Mouse (Mus musculus): Measurements from ENCODE around the gene Pltp. TPM values are rescaled to one million over a fixed set of nuclear protein-coding genes. Genes with fewer than 3 reads are reported as not detected.

The Pltp gene
- polyA plus RNA-seq, 1 experiment from 2014 or later: 167 TPM

DNA sequence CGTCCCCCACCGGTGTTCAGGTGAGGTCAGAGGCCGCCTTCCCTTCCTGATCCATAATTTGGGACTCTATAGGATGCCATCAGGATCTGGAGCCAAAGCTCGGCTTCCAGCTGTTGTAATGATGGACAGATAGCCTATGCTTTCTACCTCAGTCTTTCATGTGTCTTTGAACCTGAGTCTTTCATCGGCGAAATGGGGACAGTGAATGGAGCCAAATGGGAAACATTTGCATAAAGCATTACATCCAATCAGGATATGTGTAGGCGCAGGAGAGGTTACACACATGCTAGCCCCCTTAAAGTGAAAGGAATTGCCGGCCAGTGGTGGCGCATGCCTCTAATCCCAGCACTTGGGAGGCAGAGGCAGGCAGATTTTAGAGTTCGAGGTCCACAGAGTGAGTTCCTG, 34.3 kb downstream of the Pltp start:
- DNase-seq (ENCODE audit: low spot score) (peak; percentile 59), ATAC-seq (ENCODE audit: low FRiP score) (peak; percentile 56)
- Histone ChIP-seq H3K27me3 (ENCODE audit: control insufficient read depth, insufficient read depth, low read length) (no peaks in the 10 kb centered on the region), H3K36me3 (replicated peaks; ENCODE audit: control insufficient read depth, insufficient read depth) (peaks cover 57% of the 10 kb centered on the region), H3K9ac (peak overlapping the region; percentile 77), H3K27ac (peak overlapping the region; percentile 94), H3K4me2 (replicated peaks) (peak overlapping the region; percentile 60), H3K9me3 (ENCODE audit: control insufficient read depth, low read length) (no peaks in the 10 kb centered on the region), H3K4me1 (replicated peaks; ENCODE audit: control insufficient read depth, insufficient read depth, low read length) (peaks cover 13% of the 10 kb centered on the region; the same call in 1 of the 2 replicates), H3K4me3 (replicated peaks; ENCODE audit: low read length) (peak overlapping the region; percentile 64)
- 1% methylated on average over 10 of the region's 10 CpGs for WGBS

DNA sequence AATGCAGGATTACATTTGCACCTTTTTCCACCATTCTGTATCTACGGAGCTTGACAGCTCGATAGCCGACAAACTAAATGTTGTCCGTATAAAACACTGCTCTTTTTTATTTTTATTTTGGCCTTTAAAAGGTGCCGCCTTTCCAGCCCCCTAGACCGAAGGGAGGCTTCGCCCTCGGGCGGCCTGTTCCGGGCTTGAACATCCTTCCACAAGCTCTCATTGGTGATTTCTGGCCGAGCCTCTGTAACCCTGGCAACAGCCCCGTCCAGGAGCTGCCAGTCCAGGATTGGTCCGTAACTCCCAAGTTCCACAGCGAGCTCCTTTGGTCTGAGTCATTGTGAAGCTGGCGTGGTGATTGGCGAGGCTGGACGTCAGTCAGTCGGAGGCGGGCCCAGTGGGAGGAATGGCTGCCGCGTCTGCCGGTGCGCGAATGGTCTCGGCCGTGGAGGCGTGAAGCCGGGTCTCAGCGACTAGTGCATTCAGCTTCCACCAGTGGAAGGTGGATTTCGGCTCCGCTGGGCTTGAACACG, 34.8 kb downstream of the Pltp start, which contains the start of gene Zswim1:
TSS of gene Zswim1 (plus strand) at position 51 of the 530 bp plus-strand sequence.
- peaks cover 13% of the 10 kb centered on the region; the same call in 1 of the 2 replicates for H3K4me1 ChIP-seq (replicated peaks; ENCODE audit: control insufficient read depth, insufficient read depth, low read length)
- peak within 1 kb of the TSS; percentile 60 for H3K4me2 ChIP-seq (replicated peaks)
- DNase-seq (ENCODE audit: low spot score): peak; percentile 100
- H3K4me3 ChIP-seq (replicated peaks; ENCODE audit: low read length): peak within 1 kb of the TSS; percentile 64
- no peaks in the 10 kb centered on the region for H3K27me3 ChIP-seq (ENCODE audit: control insufficient read depth, insufficient read depth, low read length)
- no peaks in the 10 kb centered on the region for H3K9me3 ChIP-seq (ENCODE audit: control insufficient read depth, low read length)
- WGBS: 1% methylated on average over 32 of the region's 32 CpGs
- H3K9ac ChIP-seq: peak within 1 kb of the TSS; percentile 77
- H3K27ac ChIP-seq: peak within 1 kb of the TSS; percentile 94
- ATAC-seq (ENCODE audit: low FRiP score): peak; percentile 99
- peaks cover 53% of the 10 kb centered on the region for H3K36me3 ChIP-seq (replicated peaks; ENCODE audit: control insufficient read depth, insufficient read depth)

DNA sequence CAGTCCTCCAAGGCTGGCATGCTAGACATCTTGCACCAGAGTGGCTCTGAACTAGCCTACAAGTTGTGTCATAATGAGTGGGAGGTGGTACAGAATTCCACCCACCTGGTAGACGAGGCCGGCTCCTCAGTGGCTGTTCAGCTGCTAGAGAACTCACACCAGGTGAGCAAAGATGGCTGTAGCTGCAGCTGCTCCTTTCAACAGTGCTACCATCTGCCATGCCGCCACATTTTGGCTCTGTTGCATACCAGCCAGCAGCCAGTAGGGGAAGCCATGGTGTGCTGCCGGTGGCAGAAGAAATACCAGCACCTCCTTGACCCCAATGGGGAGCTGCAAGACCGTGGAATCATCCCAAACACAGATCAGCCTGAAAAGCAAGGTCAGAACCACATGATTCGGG, 36.5 kb downstream of the Pltp start:
- no peak overlapping the region for H3K27ac ChIP-seq
- no peaks in the 10 kb centered on the region for H3K9me3 ChIP-seq (ENCODE audit: control insufficient read depth, low read length)
- WGBS: 86% methylated on average over 6 of the region's 6 CpGs
- H3K9ac ChIP-seq: no peak overlapping the region
- H3K4me3 ChIP-seq (replicated peaks; ENCODE audit: low read length): no peak overlapping the region
- ATAC-seq (ENCODE audit: low FRiP score) (no peak), DNase-seq (ENCODE audit: low spot score) (no peak)
- H3K4me1 ChIP-seq (replicated peaks; ENCODE audit: control insufficient read depth, insufficient read depth, low read length): peaks cover 13% of the 10 kb centered on the region; the same call in 1 of the 2 replicates
- H3K27me3 ChIP-seq (ENCODE audit: control insufficient read depth, insufficient read depth, low read length): no peaks in the 10 kb centered on the region
- H3K4me2 ChIP-seq (replicated peaks): no peak overlapping the region
- H3K36me3 ChIP-seq (replicated peaks; ENCODE audit: control insufficient read depth, insufficient read depth): peaks cover 36% of the 10 kb centered on the region

DNA sequence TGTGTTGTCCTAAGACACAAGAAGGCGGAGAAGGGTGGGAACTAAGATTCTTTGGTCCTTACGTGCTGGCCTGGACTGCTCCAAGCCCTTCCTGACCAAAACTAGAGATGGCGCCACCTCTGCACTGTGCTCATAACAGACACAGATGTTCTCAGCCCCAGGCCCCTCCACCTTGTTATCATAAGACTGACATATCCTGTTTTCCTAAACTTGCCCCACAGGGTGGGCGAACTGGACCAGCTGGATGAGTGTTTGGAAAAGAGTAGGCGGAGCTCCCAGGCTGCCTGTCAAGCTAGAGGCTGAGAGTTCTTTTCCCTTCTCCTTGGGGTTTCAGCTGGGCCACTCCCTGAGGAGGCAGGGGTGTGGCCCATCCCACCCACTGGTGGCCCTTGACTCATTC, 39.8 kb downstream of the Pltp start:
- Histone ChIP-seq H3K27me3 (ENCODE audit: control insufficient read depth, insufficient read depth, low read length) (no peaks in the 10 kb centered on the region), H3K27ac (no peak overlapping the region), H3K4me1 (replicated peaks; ENCODE audit: control insufficient read depth, insufficient read depth, low read length) (peaks cover 5% of the 10 kb centered on the region; the same call in 1 of the 2 replicates), H3K9me3 (ENCODE audit: control insufficient read depth, low read length) (no peaks in the 10 kb centered on the region), H3K4me2 (replicated peaks) (no peak overlapping the region), H3K4me3 (replicated peaks; ENCODE audit: low read length) (no peak overlapping the region), H3K9ac (no peak overlapping the region), H3K36me3 (replicated peaks; ENCODE audit: control insufficient read depth, insufficient read depth) (peaks cover 31% of the 10 kb centered on the region)
- DNase-seq (ENCODE audit: low spot score) (no peak), ATAC-seq (ENCODE audit: low FRiP score) (no peak)
- WGBS: 75% methylated on average over 5 of the region's 5 CpGs

DNA sequence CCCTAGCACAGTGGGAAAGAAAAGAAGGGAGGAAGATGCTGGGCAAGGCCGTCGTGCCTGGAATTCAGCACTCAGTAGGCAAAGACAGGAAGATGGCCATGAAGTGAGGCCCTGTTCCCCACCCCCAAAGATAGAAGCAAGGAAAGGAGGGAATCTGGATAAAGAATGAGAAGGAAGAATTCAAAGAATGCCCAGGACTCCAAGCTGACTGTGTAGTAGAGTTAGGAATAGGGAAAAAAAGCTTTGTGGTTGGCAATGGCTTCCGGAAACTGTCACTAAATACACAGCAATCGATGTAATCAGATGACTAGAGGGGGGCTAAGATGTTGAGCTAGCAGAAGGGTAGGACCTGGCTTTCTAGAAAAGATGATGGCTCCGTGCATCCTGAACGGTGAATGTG, 40.3 kb downstream of the Pltp start:
- ATAC-seq (ENCODE audit: low FRiP score) (no peak), DNase-seq (ENCODE audit: low spot score) (no peak)
- peaks cover 35% of the 10 kb centered on the region for H3K36me3 ChIP-seq (replicated peaks; ENCODE audit: control insufficient read depth, insufficient read depth)
- H3K4me3 ChIP-seq (replicated peaks; ENCODE audit: low read length): no peak overlapping the region
- no peak overlapping the region for H3K9ac ChIP-seq
- H3K27ac ChIP-seq: no peak overlapping the region
- H3K27me3 ChIP-seq (ENCODE audit: control insufficient read depth, insufficient read depth, low read length): no peaks in the 10 kb centered on the region
- peaks cover 2% of the 10 kb centered on the region; the same call in 1 of the 2 replicates for H3K4me1 ChIP-seq (replicated peaks; ENCODE audit: control insufficient read depth, insufficient read depth, low read length)
- no peak overlapping the region for H3K4me2 ChIP-seq (replicated peaks)
- 82% methylated on average over 6 of the region's 6 CpGs for WGBS
- no peaks in the 10 kb centered on the region for H3K9me3 ChIP-seq (ENCODE audit: control insufficient read depth, low read length)

DNA sequence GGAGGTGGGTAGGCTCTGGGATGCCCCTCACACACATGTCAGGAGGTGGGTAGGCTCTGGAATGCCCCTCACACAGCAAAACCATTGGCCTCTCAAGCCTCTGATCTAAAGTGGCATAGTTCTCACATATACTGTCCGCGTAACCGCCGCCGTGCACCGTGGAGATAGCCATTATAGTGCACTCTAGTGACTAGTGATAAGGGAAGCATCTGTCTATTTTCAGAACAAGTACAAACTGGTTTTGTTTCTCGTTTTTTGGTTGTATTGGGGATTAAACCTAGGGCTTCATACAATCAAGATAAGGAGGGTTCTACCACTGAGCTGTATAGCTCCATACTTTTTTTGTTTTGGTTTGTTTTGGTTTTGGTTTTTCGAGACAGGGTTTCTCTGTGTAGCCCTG, 41.7 kb downstream of the Pltp start:
- 94% methylated on average over 8 of the region's 8 CpGs for WGBS
- no peak for DNase-seq (ENCODE audit: low spot score)

DNA sequence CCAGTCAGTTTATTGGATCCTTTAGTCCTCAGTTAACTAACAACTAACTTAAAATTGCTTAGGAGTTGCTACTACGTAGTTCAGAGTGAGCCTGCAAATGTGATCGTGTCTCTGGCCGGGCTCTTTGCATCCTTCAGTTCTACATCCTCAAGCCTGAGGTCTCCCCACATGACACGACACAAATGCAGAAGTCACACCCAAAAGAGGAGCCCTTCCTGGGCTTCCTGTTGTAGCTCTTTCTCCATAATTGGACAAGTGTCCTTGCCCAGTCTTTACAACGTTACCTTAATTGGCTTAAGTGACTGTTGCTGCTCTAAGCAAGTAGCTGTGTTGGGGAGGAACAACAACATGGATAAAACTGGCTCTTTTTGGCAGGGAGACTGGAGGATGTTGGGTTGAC, 42.2 kb downstream of the Pltp start:
- no peaks in the 10 kb centered on the region for H3K27me3 ChIP-seq (ENCODE audit: control insufficient read depth, insufficient read depth, low read length)
- H3K4me2 ChIP-seq (replicated peaks): no peak overlapping the region
- H3K36me3 ChIP-seq (replicated peaks; ENCODE audit: control insufficient read depth, insufficient read depth): peaks cover 18% of the 10 kb centered on the region
- ATAC-seq (ENCODE audit: low FRiP score): no peak
- no peaks in the 10 kb centered on the region for H3K9me3 ChIP-seq (ENCODE audit: control insufficient read depth, low read length)
- no peak overlapping the region for H3K27ac ChIP-seq
- no peak overlapping the region for H3K9ac ChIP-seq
- no peak overlapping the region for H3K4me3 ChIP-seq (replicated peaks; ENCODE audit: low read length)
- no peak for DNase-seq (ENCODE audit: low spot score)
- H3K4me1 ChIP-seq (replicated peaks; ENCODE audit: control insufficient read depth, insufficient read depth, low read length): no peaks in the 10 kb centered on the region
- 89% methylated on average over 5 of the region's 5 CpGs for WGBS

More for the DNA sequence above, 41.7 kb downstream of the Pltp start:
- Histone ChIP-seq H3K4me3 (replicated peaks; ENCODE audit: low read length) (no peak overlapping the region), H3K4me2 (replicated peaks) (no peak overlapping the region), H3K9me3 (ENCODE audit: control insufficient read depth, low read length) (no peaks in the 10 kb centered on the region), H3K27me3 (ENCODE audit: control insufficient read depth, insufficient read depth, low read length) (no peaks in the 10 kb centered on the region), H3K27ac (no peak overlapping the region), H3K4me1 (replicated peaks; ENCODE audit: control insufficient read depth, insufficient read depth, low read length) (no peaks in the 10 kb centered on the region), H3K36me3 (replicated peaks; ENCODE audit: control insufficient read depth, insufficient read depth) (peaks cover 23% of the 10 kb centered on the region), H3K9ac (no peak overlapping the region)
- ATAC-seq (ENCODE audit: low FRiP score): no peak

DNA sequence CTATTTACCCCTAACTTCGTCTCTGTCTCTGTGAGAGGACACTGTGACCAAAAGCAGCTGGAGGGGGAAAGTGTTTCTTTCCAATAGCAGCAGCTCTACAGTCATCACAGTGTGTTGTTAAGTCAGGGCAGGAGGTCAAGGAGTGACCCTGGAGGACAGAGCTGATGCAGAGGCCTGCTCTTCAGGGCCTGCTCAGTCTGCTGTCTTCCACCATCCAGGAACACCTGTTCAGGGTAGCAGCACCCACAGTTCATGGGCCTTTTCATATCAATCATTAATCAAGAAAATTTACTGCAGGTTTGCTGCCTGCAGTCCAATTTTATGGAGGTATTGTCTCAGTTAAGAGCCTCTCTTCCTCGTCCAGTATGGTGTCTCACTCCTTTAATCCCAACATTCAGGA, 44.0 kb downstream of the Pltp start:
- no peaks in the 10 kb centered on the region for H3K9me3 ChIP-seq (ENCODE audit: control insufficient read depth, low read length)
- H3K4me2 ChIP-seq (replicated peaks): no peak overlapping the region
- peaks cover 24% of the 10 kb centered on the region for H3K36me3 ChIP-seq (replicated peaks; ENCODE audit: control insufficient read depth, insufficient read depth)
- no peak overlapping the region for H3K27ac ChIP-seq
- ATAC-seq (ENCODE audit: low FRiP score) (no peak), DNase-seq (ENCODE audit: low spot score) (no peak)
- no peaks in the 10 kb centered on the region for H3K4me1 ChIP-seq (replicated peaks; ENCODE audit: control insufficient read depth, insufficient read depth, low read length)
- 70% methylated on average over 2 of the region's 2 CpGs for WGBS
- no peak overlapping the region for H3K4me3 ChIP-seq (replicated peaks; ENCODE audit: low read length)
- no peak overlapping the region for H3K9ac ChIP-seq
- no peaks in the 10 kb centered on the region for H3K27me3 ChIP-seq (ENCODE audit: control insufficient read depth, insufficient read depth, low read length)

DNA sequence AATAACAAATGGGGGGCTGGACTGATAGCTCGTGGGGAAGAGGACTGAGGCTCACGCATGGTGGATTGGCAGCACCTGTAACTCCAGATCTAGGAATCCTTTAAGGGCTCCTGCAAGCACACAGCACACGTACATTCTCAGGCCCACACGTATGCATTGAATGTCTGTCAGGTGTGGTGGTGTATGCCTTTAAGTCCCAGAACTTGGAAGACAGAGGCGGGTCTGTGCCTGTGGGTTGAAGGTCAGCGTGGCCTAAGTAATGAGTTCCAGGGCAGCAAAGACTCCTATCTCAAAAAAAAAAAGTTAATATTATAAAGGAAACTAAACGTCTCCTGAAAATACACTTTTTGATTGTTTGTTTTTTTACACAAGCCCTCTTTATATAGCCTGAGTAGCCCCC, 50.9 kb downstream of the Pltp start:
- no peak for ATAC-seq (ENCODE audit: low FRiP score)
- WGBS: 84% methylated on average over 7 of the region's 7 CpGs
- H3K9me3 ChIP-seq (ENCODE audit: control insufficient read depth, low read length): no peaks in the 10 kb centered on the region
- no peak overlapping the region for H3K4me3 ChIP-seq (replicated peaks; ENCODE audit: low read length)
- no peak for DNase-seq (ENCODE audit: low spot score)
- H3K9ac ChIP-seq: no peak overlapping the region
- H3K36me3 ChIP-seq (replicated peaks; ENCODE audit: control insufficient read depth, insufficient read depth): peaks cover 15% of the 10 kb centered on the region
- no peaks in the 10 kb centered on the region for H3K27me3 ChIP-seq (ENCODE audit: control insufficient read depth, insufficient read depth, low read length)
- H3K4me1 ChIP-seq (replicated peaks; ENCODE audit: control insufficient read depth, insufficient read depth, low read length): peaks cover 21% of the 10 kb centered on the region; the same call in 1 of the 2 replicates
- no peak overlapping the region for H3K27ac ChIP-seq
- H3K4me2 ChIP-seq (replicated peaks): peak overlapping the region; percentile 64; the same call in 1 of the 2 replicates
